Mouse (Mus musculus) neural tube, embryonic 10.5 days (tissue): ENCODE results near the gene Mep1a.
A peak's percentile ranks its signal among the peaks of the same experiment; 100 is the strongest.
"Not testable (repeated sequence)": the region's sequence is repeated elsewhere in the genome, so short reads cannot be mapped to it uniquely, and the experiment has no call there.

Experiments
- DNase-seq: peaks from one replicate; pipeline ENCODE4 v3.0.0-alpha.2; 2017; ENCODE audit warnings: low spot score; ENCODE audit errors: extremely low spot score

The Mep1a gene

GRCm38 (mm10) chr17:43502592-43502991 lies at the start of gene Mep1a:
Mep1a (minus strand) TSS chr17:43502812.
- no peak for DNase-seq

GRCm38 (mm10) chr17:43551122-43551630 lies 48.6 kb upstream of the Mep1a start:
- peak; percentile 27 for DNase-seq

DNA sequence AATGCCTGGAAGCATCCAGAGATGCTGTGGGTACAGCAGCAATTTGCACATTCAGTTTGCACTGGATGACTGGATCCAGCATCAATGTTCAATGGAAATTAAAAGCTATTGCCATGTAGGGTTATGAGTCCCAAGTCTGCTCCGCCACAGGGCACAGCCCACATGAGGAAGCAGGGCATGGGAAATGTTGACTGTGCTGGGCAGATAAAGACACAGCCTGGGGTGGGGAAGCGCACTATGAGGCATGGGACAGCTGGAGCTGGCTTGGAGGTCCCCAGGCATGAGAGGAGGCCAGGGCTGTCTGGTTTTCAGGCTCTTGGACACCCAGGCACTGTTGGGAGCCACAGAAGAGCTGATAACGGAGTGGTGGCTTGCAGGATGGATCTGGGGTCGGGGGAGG lies 41.4 kb upstream of the Mep1a start:
- no peak for DNase-seq

- no peak for DNase-seq
Measured at GRCm38 (mm10) chr17:43543539-43543938, 40.9 kb upstream of the Mep1a start, which contains the start of gene Ankrd66. Ankrd66 (minus strand) TSS chr17:43543639.

- no peak for DNase-seq
Measured at GRCm38 (mm10) chr17:43538767-43539166, 36.2 kb upstream of the Mep1a start.

DNA sequence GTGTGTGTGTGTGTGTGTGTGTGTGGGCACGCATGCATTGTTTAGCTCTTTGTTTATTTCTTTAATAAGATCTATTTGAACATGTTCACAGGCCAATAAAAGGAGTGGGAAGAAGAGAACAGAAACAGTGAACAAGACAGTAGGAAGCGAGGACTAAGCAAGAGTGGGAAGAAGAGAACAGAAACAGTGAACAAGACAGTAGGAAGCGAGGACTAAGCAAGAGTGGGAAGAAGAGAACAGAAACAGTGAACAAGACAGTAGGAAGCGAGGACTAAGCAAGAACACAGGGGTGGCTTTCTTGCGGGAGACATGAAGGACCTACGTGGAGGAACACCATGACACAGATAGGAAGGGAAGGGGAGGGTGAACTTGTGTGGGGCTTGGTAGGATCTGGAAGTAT lies 34.2 kb upstream of the Mep1a start:
- not testable (repeated sequence) for DNase-seq

DNA sequence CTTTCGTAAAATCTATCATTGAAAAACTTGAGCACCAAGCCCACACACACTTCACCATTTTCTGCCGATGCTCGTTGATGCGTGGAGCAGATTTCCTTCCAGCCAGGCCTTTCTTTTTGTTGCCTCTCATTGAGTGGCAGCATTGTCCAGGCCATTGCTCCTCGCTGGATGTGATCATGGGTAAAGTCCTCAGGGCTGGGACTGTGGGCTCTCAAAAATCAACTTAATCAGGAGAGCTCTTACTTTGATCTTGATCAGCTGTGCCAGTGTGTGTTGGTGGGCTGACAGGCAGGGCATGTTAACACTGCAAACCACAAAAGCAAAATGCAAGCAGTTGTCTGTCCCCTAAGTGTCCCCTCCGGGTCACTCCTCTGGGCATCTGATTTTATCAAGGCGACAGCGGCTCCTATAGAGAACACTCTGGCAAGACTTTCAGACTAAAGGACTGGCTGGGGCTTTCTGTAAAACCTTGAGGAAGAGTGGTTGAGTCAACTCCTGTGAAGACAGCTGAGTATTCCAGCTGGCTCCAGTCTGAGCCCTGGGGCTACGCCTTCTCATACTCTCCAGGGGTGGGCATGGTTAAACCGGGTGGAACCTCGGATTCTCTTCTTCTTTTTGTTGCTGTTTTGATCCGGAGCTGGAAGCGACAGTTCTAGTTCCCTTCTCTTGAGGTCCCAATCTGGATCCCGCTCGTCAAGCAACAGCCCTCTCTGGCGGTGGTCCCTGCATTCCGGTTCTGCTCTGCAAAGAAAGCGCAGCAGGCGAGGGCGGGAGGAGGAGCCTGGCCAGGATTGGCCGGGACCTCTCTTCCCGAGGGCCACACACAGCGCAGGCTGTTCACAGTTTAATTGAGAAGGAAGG lies 32.0 kb upstream of the Mep1a start:
- peak; percentile 76 for DNase-seq

GRCm38 (mm10) chr17:43531192-43531591 lies 28.6 kb upstream of the Mep1a start:
- no peak for DNase-seq

- DNase-seq: no peak
Measured at GRCm38 (mm10) chr17:43530507-43530906, 27.9 kb upstream of the Mep1a start.

DNA sequence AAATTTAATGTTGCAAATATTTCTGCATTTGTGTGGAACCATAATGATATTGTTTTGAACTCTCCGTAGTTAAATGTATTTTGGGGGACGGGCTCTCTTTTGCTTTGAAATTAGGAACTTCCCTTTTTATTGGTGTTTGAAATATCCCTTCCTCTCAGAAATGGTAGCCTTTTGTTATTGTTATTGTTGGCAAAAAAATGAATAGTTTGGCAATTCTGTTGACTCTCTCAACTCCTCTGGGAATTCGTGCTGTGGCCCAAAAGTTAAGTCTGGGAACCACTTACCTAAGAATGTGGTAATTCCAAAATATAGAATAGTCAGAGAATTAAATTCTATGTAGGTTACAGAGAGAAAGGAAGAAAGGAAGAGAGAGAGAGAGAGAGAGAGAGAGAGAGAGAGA lies 17.6 kb upstream of the Mep1a start:
- DNase-seq: no peak

DNA sequence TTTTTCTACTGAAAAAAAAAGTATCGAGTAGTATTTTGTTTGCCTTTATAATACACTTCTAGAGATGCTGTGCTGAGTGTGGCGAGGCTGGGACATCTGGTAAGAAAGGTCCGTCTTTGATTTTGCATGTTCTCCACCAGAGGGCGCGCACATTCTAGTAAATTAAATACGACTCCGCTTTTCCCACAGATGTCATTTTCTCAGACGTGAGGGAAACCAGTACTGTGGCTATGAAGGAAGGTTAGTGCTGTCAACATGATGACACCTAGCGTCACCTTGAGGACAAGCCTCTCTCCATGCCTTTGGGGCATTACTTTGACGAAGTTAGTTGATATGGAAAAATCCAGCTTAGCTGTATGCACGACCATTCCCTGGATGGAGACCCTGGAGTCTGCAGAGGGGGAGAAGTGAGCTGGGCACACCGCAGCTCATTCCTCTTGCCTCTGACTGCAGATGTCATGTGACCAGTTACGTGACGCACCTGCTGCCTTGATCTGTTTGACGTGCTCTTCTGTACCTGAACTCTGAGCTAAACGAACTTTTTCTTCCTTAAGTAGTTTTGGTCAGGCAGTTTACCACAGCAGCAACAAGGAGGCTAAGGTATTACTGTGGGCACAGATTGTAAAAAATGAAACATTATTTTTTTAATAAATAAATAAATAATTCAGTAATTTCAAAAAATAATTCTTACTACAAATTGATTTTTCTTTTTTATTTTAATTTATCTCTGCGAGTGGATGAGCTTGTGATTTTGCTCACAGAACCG lies 16.2 kb upstream of the Mep1a start:
- peak; percentile 69 for DNase-seq

DNA sequence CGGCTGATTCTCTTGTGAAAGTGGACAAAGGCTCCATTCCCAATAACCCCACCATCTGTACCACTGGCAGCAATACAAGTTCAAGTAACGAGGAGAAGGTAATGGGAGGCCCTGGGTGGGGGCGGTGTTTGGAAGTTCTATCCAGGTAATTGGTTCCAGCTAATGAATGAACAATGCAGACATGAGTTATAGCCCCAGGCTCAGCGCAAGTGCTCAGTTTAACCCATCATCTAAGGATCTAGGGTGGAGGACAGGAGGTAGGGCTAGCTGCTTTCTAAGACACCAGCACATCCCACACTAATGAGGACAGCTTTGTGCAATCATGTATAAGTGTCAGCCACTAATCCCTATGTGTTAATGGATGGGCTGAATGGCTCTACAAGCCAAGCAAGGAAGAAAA lies 8.2 kb upstream of the Mep1a start:
- DNase-seq: no peak

GRCm38 (mm10) chr17:43504594-43504934 lies 2.0 kb upstream of the Mep1a start:
- no peak for DNase-seq

DNA sequence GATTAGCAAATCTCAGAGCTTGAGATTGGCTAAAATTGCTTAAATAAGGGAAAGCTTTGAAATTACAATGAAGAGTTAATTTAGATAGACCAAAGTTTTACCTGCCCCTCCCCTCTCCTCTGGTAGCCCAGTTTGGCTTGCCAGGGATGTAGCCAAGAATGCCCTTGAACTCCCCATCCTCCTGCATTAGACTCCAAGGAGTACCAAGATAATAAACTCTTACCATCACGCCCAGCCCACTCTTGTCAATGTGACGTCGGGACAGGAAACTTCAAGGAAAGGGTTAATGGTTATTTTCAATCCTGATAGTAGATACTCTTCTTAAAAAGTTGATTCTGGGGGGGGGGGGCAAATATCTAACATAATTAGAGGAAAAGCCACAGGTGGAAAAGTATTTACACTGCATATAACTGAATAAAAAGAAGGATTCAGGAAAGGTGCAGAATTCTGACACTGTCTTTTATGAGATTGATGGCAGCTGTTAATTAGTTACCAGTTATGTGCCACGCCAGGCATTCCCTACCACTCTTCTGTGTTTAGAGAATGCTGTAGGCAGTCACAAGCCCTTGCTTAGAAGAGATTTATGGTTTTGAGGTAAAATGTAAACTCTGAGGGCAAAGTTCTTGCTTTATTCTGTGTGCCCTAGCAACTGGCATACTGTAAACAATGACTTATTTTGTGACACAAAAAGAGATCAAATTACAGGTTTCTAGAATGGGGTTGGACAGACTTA lies 1.4 kb upstream of the Mep1a start:
- DNase-seq: no peak

DNA sequence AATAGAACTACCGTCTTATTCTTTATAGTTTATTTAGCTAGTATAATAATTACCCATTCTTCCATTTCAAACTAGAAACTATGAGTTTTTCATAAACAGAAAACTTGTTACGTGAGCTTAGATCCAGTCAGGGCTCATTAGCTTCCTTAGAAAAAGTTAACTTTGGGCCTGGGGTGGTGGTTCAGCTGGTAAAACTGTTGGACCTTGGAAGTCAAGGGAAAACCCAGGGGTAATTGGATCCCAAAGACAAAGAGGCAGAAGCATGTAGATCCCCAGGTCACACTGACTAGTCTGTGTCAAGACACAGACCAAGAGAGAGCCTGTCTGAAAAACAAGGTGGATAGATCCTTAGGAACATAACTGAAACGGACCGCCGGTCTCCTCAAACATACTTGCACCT lies 981 bp downstream of the Mep1a start:
- no peak for DNase-seq

GRCm38 (mm10) chr17:43501223-43501622 lies 1.4 kb downstream of the Mep1a start:
- no peak for DNase-seq

DNA sequence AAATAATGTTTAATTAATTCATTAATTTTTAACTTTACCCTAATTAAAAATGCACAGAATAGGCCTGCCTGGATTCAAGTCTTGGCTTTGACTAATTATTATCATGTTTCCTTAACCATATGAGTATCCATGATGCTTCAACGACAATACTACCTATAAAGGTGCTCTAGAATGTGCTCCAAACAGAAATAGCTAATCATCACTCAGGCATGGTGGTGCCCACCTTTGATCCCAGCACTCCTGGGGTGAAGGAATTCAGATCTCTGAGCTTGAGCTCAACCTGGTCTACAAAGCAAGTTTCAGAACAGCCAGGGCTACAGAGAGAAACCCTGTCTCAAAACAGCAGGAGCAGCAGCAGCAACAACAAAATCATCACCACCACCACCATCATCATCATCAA lies 2.1 kb downstream of the Mep1a start:
- no peak for DNase-seq

GRCm38 (mm10) chr17:43497521-43497920 lies 5.1 kb downstream of the Mep1a start:
- no peak for DNase-seq

DNA sequence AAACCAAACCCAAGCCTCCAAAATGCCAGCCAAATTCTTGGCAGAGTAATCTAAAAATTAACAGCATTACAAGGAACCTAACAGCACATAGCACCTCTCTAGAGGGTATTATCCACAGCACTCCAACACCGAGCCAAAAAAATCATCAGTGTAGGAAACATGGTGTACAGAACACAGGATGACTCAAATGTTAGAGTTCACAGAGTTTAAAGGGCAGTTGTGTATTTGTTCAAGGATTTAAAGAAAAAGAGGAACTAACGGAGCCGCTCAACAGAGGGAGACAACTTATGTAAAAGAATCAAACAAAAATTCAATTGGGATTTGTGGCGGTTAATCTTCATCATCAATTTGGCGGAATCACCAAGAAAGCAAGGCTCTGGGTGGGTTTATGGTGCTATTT lies 7.1 kb downstream of the Mep1a start:
- DNase-seq: no peak

DNA sequence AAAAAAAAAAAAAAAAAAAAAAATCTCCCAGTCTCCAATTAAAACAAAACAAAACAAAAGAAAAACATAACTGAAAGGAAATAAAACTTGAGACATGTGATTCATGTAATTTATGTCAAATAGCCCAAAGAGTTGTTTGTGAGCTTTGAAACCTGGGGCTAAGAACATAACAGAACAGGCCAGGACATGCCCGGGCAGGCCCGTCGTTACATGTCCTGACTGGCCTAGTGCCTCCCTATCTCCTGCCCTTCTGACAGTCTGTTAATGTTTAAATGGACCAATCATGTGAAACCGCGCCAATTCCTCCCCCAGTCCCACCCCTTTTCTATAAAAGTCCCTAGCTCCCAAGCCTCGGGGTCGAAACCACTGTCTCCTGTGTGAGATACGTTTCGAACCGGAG lies 12.2 kb downstream of the Mep1a start:
- not testable (repeated sequence) for DNase-seq

- no peak for DNase-seq
Measured at GRCm38 (mm10) chr17:43488439-43489151, 14.0 kb downstream of the Mep1a start.
